Mouse (Mus musculus) thymus, adult 2 months (tissue): ENCODE measurements around the gene Ankar. TPM values are rescaled to one million over a fixed set of nuclear protein-coding genes. Genes with fewer than 3 reads are reported as not detected.

ENCODE experiments used
- DNase-seq: peaks from one replicate; pipeline ENCODE4 v3.0.0; 2021
- H3K27ac ChIP-seq: fragments of 200-500 bp; 2 replicates; pipeline ENCODE4 v1.5.1; 2012; ENCODE audit warnings: low read length, control low read depth; ENCODE audit not compliant: control insufficient read depth, insufficient read depth
- H3K27me3 ChIP-seq: fragments of 200-500 bp; 2 replicates; pipeline ENCODE4 v1.6.1; 2012; ENCODE audit warnings: mild to moderate bottlenecking, low read length, moderate library complexity, mixed read lengths; ENCODE audit not compliant: control insufficient read depth, insufficient read depth
- H3K36me3 ChIP-seq: fragments of 200-500 bp; 2 replicates; pipeline ENCODE4 v1.6.1; 2012; ENCODE audit warnings: mild to moderate bottlenecking, low read length, moderate library complexity; ENCODE audit not compliant: control insufficient read depth, insufficient read depth
- H3K4me1 ChIP-seq: fragments of 200-500 bp; replicated peaks from 2 replicates; pipeline ENCODE4 v1.6.1; 2012; ENCODE audit warnings: low read length; ENCODE audit not compliant: control insufficient read depth, insufficient read depth
- H3K4me3 ChIP-seq: fragments of 200-500 bp; 2 replicates; pipeline ENCODE4 v1.5.1; 2012; ENCODE audit warnings: mild to moderate bottlenecking, low read length, control low read depth, moderate library complexity; ENCODE audit not compliant: control insufficient read depth, insufficient read depth
- CTCF ChIP-seq: fragments of 200-500 bp; IDR thresholded peaks from 2 replicates; pipeline ENCODE4 v1.5.1; 2012; ENCODE audit warnings: mild to moderate bottlenecking, control low read depth, low read length, moderate library complexity, borderline replicate concordance; ENCODE audit not compliant: control insufficient read depth, poor library complexity, insufficient read depth; ENCODE audit errors: extremely low read depth
- POLR2A ChIP-seq: fragments of 200-500 bp; IDR thresholded peaks from 2 replicates; pipeline ENCODE4 v1.6.1; 2012; ENCODE audit warnings: mild to moderate bottlenecking, low read length, control low read depth, moderate library complexity; ENCODE audit not compliant: control insufficient read depth, poor library complexity, insufficient read depth; ENCODE audit errors: extremely low read depth
- WGBS: fragments of 180-500 bp; shearing (Covaris S2); methylation state at CpG from one replicate; pipeline ENCODE4 v1.1.7; 2018; 5-methylcytosine and 5-hydroxymethylcytosine counted together
- polyA plus RNA-seq: library from polyadenylated mRNA; depleted of rRNA; stranded (reverse); fragments of >200 nt; gene quantifications from 2 replicates; pipeline ENCODE4 v1.2.3, GENCODE M21; 2012

Gene Ankar
- polyA plus RNA-seq, 1 experiment, result not detected

- DNase-seq, result no peak
- WGBS, result 44% methylated on average over 13 of the region's 13 CpGs
- Histone ChIP-seq H3K4me1 (no peaks in the 10 kb centered on the region), H3K36me3 (no peaks in the 10 kb centered on the region), H3K4me3 (no peak overlapping the region), H3K27me3 (no peaks in the 10 kb centered on the region; the same call in 1 of the 2 replicates), H3K27ac (no peak overlapping the region)
- TF ChIP-seq CTCF, result no peak
- TF ChIP-seq POLR2A, result no peak
These were observed 36.2 kb upstream of the Ankar start for GRCm38 (mm10) chr1:72736397-72737125.

DNA sequence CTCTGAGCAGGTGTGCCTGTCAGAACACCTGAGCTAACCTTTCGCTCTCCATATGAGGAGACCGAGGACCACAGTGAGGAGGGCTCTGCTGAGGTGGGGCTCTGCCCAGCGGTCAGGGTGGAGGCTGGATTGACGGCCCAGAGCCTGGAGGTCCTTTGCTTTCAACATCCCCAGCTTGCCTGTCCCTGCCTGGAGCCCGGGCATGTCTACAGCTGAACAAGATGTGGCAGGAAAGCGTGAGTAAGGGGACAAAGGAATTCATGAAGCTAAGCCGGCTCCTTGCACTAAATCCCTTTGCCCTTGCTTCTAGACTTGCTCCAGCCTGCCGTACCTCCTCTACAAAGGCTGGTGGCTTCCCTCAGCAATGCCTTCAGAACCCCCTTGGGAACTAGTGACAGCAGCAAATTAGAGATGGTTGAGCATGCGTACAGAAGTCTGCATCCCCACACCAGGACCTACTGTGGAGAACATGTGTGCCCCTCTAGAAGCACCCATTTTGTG is 32.9 kb upstream of the Ankar start:
- no peak for TF ChIP-seq POLR2A
- no peak for TF ChIP-seq CTCF
- Histone ChIP-seq H3K36me3 (no peaks in the 10 kb centered on the region), H3K27ac (no peak overlapping the region), H3K27me3 (no peaks in the 10 kb centered on the region; the same call in 1 of the 2 replicates), H3K4me1 (no peaks in the 10 kb centered on the region), H3K4me3 (no peak overlapping the region)
- WGBS, result 87% methylated on average over 9 of the region's 9 CpGs
- DNase-seq, result no peak

DNA sequence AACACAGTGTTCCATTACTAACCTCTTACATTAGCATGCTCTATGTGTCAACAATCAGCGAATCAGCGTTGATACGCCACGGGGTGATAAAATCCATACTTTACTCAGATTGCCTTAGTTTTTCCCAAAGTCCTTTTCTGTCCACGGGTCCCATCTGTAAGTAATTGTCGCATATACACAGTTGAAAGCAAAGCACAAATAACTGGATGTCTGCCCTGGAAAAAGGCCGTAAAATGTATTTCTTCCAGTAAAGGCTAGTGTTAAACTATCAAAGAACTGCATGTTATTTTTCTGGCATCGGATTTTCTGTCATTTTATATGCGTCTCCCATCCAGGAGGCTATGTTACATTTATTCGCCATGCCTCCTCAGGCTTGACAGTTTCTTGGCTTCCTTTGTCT is 29.7 kb upstream of the Ankar start:
- Histone ChIP-seq H3K27me3 (no peaks in the 10 kb centered on the region), H3K4me3 (no peak overlapping the region), H3K27ac (no peak overlapping the region), H3K36me3 (no peaks in the 10 kb centered on the region), H3K4me1 (no peaks in the 10 kb centered on the region)
- no peak for TF ChIP-seq POLR2A
- no peak for TF ChIP-seq CTCF
- no peak for DNase-seq
- WGBS, result 93% methylated on average over 10 of the region's 10 CpGs

DNA sequence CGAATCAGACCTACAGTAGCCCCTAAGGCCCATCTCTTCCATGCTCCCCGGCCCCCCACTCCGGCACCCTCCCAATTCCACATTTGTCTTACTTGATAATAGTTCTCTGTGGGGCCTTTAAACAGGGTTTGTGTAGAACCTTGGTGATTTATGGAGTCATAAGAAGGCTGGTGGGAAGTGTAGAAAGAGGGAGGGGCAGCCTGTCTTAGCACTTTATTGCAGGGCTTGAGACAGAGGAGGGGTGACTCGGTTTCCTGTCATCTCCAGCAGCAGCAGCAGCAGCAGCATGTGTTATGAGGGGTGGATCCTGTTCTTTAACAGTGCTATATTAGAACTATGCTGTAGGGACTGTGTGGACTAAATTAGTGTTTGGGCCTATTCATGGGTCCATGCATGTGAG is 28.4 kb upstream of the Ankar start:
- TF ChIP-seq CTCF (no peak), POLR2A (no peak)

GRCm38 (mm10) chr1:72725941-72726340 is 25.6 kb upstream of the Ankar start:
- no peaks in the 10 kb centered on the region for H3K27me3 ChIP-seq
- no peak overlapping the region for H3K27ac ChIP-seq

More for the DNA sequence above, 28.4 kb upstream of the Ankar start:
- Histone ChIP-seq H3K27ac (no peak overlapping the region), H3K36me3 (no peaks in the 10 kb centered on the region), H3K27me3 (no peaks in the 10 kb centered on the region), H3K4me3 (no peak overlapping the region), H3K4me1 (no peaks in the 10 kb centered on the region)
- 84% methylated on average over 4 of the region's 4 CpGs for WGBS
- no peak for DNase-seq

GRCm38 (mm10) chr1:72724354-72724753 is 24.0 kb upstream of the Ankar start:
- H3K4me3 ChIP-seq, result no peak overlapping the region
- H3K27me3 ChIP-seq, result no peaks in the 10 kb centered on the region
- TF ChIP-seq CTCF (no peak), POLR2A (no peak)
- H3K4me1 ChIP-seq, result no peaks in the 10 kb centered on the region
- DNase-seq, result no peak
- no peak overlapping the region for H3K27ac ChIP-seq
- 75% methylated on average over 2 of the region's 2 CpGs for WGBS
- H3K36me3 ChIP-seq, result no peaks in the 10 kb centered on the region

More at GRCm38 (mm10) chr1:72725941-72726340, 25.6 kb upstream of the Ankar start:
- 98% methylated on average over 13 of the region's 13 CpGs for WGBS
- Histone ChIP-seq H3K36me3 (no peaks in the 10 kb centered on the region), H3K4me1 (no peaks in the 10 kb centered on the region), H3K4me3 (no peak overlapping the region)
- DNase-seq, result no peak
- TF ChIP-seq POLR2A (no peak), CTCF (no peak)
